Mouse (Mus musculus): ENCODE measurements around the gene Cic. TPM values are rescaled to one million over a fixed set of nuclear protein-coding genes. Genes with fewer than 3 reads are reported as not detected.

The Cic gene
- polyA plus RNA-seq, 1 experiment from 2014 or later = 30.8 TPM

- no peak overlapping the region for H3K4me2 ChIP-seq (replicated peaks; ENCODE audit: low read depth, low read length)
- H3K9ac ChIP-seq (replicated peaks; ENCODE audit: low read length) = no peak overlapping the region
- no peaks in the 10 kb centered on the region for H3K27me3 ChIP-seq (ENCODE audit: insufficient read depth, low read length)
- WGBS = 87% methylated on average over 3 of the region's 3 CpGs
- peaks cover 48% of the 10 kb centered on the region for H3K4me1 ChIP-seq (ENCODE audit: insufficient read depth, low read length)
- H3K4me3 ChIP-seq (ENCODE audit: low read length) = no peak overlapping the region
- ATAC-seq (ENCODE audit: low FRiP score, low TSS enrichment) = no peak
- H3K9me3 ChIP-seq (ENCODE audit: low read length) = no peaks in the 10 kb centered on the region
- H3K36me3 ChIP-seq (ENCODE audit: insufficient read depth, low read length) = peaks cover 27% of the 10 kb centered on the region
- no peak overlapping the region for H3K27ac ChIP-seq (ENCODE audit: low read length)
Observed at GRCm38 (mm10) chr7:25274996-25275395, 7.5 kb downstream of the Cic start.

GRCm38 (mm10) chr7:25275555-25276298, 8.2 kb downstream of the Cic start:
- Histone ChIP-seq H3K9me3 (ENCODE audit: low read length) (no peaks in the 10 kb centered on the region), H3K4me2 (replicated peaks; ENCODE audit: low read depth, low read length) (no peak overlapping the region), H3K9ac (replicated peaks; ENCODE audit: low read length) (peak overlapping the region; percentile 23), H3K4me1 (ENCODE audit: insufficient read depth, low read length) (peaks cover 49% of the 10 kb centered on the region), H3K4me3 (ENCODE audit: low read length) (no peak overlapping the region), H3K36me3 (ENCODE audit: insufficient read depth, low read length) (peaks cover 27% of the 10 kb centered on the region), H3K27ac (ENCODE audit: low read length) (0 out of 2 replicates have a peak overlapping the region, but pooled peaks have one; percentile 27), H3K27me3 (ENCODE audit: insufficient read depth, low read length) (no peaks in the 10 kb centered on the region)
- ATAC-seq (ENCODE audit: low FRiP score, low TSS enrichment) = no peak
- WGBS = 43% methylated on average over 9 of the region's 9 CpGs

GRCm38 (mm10) chr7:25277405-25277804, 9.9 kb downstream of the Cic start:
- Histone ChIP-seq H3K4me3 (ENCODE audit: low read length) (peak overlapping the region; percentile 78), H3K27me3 (ENCODE audit: insufficient read depth, low read length) (no peaks in the 10 kb centered on the region), H3K36me3 (ENCODE audit: insufficient read depth, low read length) (peaks cover 13% of the 10 kb centered on the region; the same call in 1 of the 2 replicates), H3K4me1 (ENCODE audit: insufficient read depth, low read length) (peaks cover 59% of the 10 kb centered on the region), H3K4me2 (replicated peaks; ENCODE audit: low read depth, low read length) (peak overlapping the region; percentile 97), H3K9ac (replicated peaks; ENCODE audit: low read length) (peak overlapping the region; percentile 84), H3K27ac (ENCODE audit: low read length) (peak overlapping the region; percentile 99), H3K9me3 (ENCODE audit: low read length) (no peaks in the 10 kb centered on the region)
- WGBS = 77% methylated on average over 4 of the region's 4 CpGs
- no peak for ATAC-seq (ENCODE audit: low FRiP score, low TSS enrichment)

GRCm38 (mm10) chr7:25277998-25278340, 10.5 kb downstream of the Cic start:
- H3K4me3 ChIP-seq (ENCODE audit: low read length) = peak overlapping the region; percentile 78
- H3K36me3 ChIP-seq (ENCODE audit: insufficient read depth, low read length) = peaks cover 7% of the 10 kb centered on the region; the same call in 1 of the 2 replicates
- ATAC-seq (ENCODE audit: low FRiP score, low TSS enrichment) = no peak
- no peaks in the 10 kb centered on the region for H3K27me3 ChIP-seq (ENCODE audit: insufficient read depth, low read length)
- peaks cover 61% of the 10 kb centered on the region for H3K4me1 ChIP-seq (ENCODE audit: insufficient read depth, low read length)
- WGBS = 13% methylated on average over 4 of the region's 4 CpGs
- H3K27ac ChIP-seq (ENCODE audit: low read length) = peak overlapping the region; percentile 99
- no peaks in the 10 kb centered on the region for H3K9me3 ChIP-seq (ENCODE audit: low read length)
- peak overlapping the region; percentile 97 for H3K4me2 ChIP-seq (replicated peaks; ENCODE audit: low read depth, low read length)
- H3K9ac ChIP-seq (replicated peaks; ENCODE audit: low read length) = peak overlapping the region; percentile 84

- under 1% methylated on average over 57 of the region's 60 CpGs for WGBS
- H3K27me3 ChIP-seq (ENCODE audit: insufficient read depth, low read length) = no peaks in the 10 kb centered on the region
- H3K36me3 ChIP-seq (ENCODE audit: insufficient read depth, low read length) = peaks cover 2% of the 10 kb centered on the region; the same call in 1 of the 2 replicates
- H3K4me1 ChIP-seq (ENCODE audit: insufficient read depth, low read length) = peaks cover 66% of the 10 kb centered on the region
- H3K4me2 ChIP-seq (replicated peaks; ENCODE audit: low read depth, low read length) = peak overlapping the region; percentile 97
- peak overlapping the region; percentile 99 for H3K27ac ChIP-seq (ENCODE audit: low read length)
- H3K4me3 ChIP-seq (ENCODE audit: low read length) = peak overlapping the region; percentile 78
- H3K9me3 ChIP-seq (ENCODE audit: low read length) = no peaks in the 10 kb centered on the region
- ATAC-seq (ENCODE audit: low FRiP score, low TSS enrichment) = peak; percentile 53
- H3K9ac ChIP-seq (replicated peaks; ENCODE audit: low read length) = peak overlapping the region; percentile 84
Observed at GRCm38 (mm10) chr7:25278341-25279075, 11.0 kb downstream of the Cic start.

- no peaks in the 10 kb centered on the region for H3K36me3 ChIP-seq (ENCODE audit: insufficient read depth, low read length)
- ATAC-seq (ENCODE audit: low FRiP score, low TSS enrichment) = peak; percentile 50
- H3K9me3 ChIP-seq (ENCODE audit: low read length) = no peaks in the 10 kb centered on the region
- WGBS = under 1% methylated on average over 42 of the region's 49 CpGs
- peaks cover 70% of the 10 kb centered on the region for H3K4me1 ChIP-seq (ENCODE audit: insufficient read depth, low read length)
- H3K27ac ChIP-seq (ENCODE audit: low read length) = peak overlapping the region; percentile 99
- peak overlapping the region; percentile 78 for H3K4me3 ChIP-seq (ENCODE audit: low read length)
- peak overlapping the region; percentile 84 for H3K9ac ChIP-seq (replicated peaks; ENCODE audit: low read length)
- H3K4me2 ChIP-seq (replicated peaks; ENCODE audit: low read depth, low read length) = peak overlapping the region; percentile 97
- no peaks in the 10 kb centered on the region for H3K27me3 ChIP-seq (ENCODE audit: insufficient read depth, low read length)
Observed at GRCm38 (mm10) chr7:25279076-25279860, 11.8 kb downstream of the Cic start.

- Histone ChIP-seq H3K27me3 (ENCODE audit: insufficient read depth, low read length) (no peaks in the 10 kb centered on the region), H3K9ac (replicated peaks; ENCODE audit: low read length) (peak overlapping the region; percentile 84), H3K4me1 (ENCODE audit: insufficient read depth, low read length) (peaks cover 70% of the 10 kb centered on the region), H3K4me2 (replicated peaks; ENCODE audit: low read depth, low read length) (peak overlapping the region; percentile 97), H3K27ac (ENCODE audit: low read length) (peak overlapping the region; percentile 99), H3K4me3 (ENCODE audit: low read length) (peak overlapping the region; percentile 78), H3K9me3 (ENCODE audit: low read length) (no peaks in the 10 kb centered on the region), H3K36me3 (ENCODE audit: insufficient read depth, low read length) (peaks cover 4% of the 10 kb centered on the region)
- ATAC-seq (ENCODE audit: low FRiP score, low TSS enrichment) = peak; percentile 6; the same call in 1 of the 2 replicates
- WGBS = 0% methylated on average over 6 of the region's 6 CpGs
Observed at GRCm38 (mm10) chr7:25279861-25280791, 12.6 kb downstream of the Cic start.

GRCm38 (mm10) chr7:25281166-25281733, 13.7 kb downstream of the Cic start:
- Histone ChIP-seq H3K27me3 (ENCODE audit: insufficient read depth, low read length) (no peaks in the 10 kb centered on the region), H3K4me1 (ENCODE audit: insufficient read depth, low read length) (peaks cover 60% of the 10 kb centered on the region), H3K27ac (ENCODE audit: low read length) (peak overlapping the region; percentile 99), H3K4me2 (replicated peaks; ENCODE audit: low read depth, low read length) (peak overlapping the region; percentile 79), H3K4me3 (ENCODE audit: low read length) (peak overlapping the region; percentile 78), H3K9me3 (ENCODE audit: low read length) (no peaks in the 10 kb centered on the region), H3K36me3 (ENCODE audit: insufficient read depth, low read length) (peaks cover 14% of the 10 kb centered on the region), H3K9ac (replicated peaks; ENCODE audit: low read length) (peak overlapping the region; percentile 61)
- ATAC-seq (ENCODE audit: low FRiP score, low TSS enrichment) = no peak; the same call in 1 of the 2 replicates
- WGBS = 19% methylated on average over 12 of the region's 12 CpGs
